Mouse (Mus musculus) ovary, postnatal 14 days (tissue): Measurements from ENCODE around the gene Arl14.

ENCODE experiments used
- DNase-seq: peaks from one replicate; pipeline ENCODE4 v3.0.0; 2022; ENCODE audit warnings: low spot score

Gene Arl14

DNA sequence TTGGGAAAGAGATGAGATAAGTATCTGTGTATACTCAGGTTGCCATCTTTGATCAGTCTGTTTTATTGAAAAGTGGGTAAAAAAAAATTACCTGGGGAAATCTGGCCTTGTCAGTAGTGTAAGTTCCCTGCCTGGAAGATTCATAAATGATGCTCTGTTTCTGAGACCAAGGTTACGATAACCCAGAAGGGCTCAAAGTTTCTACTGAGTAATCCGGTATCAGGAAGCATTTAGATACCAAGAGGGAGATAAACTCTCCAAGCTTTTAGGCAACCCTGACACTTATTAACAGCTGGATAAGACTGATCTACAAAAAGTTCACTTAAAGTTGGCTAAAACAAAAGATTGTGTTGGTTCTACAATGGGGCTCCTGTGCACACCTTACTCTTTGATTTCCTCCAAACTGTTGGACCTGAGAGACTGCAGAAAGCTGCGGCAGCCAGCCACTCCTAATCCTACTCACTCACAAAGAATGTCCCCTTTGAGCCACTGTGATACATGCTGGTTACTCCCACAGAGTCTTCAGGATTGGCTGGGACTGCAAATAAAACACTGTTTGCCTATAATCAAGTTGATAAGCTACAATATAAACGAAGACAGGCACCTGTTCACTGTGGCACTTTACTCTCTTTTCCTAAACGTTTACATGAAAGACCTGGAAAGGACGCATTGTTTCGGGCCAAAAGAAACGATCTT is at the start of gene Arl14:
Arl14 (plus strand) TSS at position 614 of the 696 bp plus-strand sequence.
- no peak for DNase-seq

DNA sequence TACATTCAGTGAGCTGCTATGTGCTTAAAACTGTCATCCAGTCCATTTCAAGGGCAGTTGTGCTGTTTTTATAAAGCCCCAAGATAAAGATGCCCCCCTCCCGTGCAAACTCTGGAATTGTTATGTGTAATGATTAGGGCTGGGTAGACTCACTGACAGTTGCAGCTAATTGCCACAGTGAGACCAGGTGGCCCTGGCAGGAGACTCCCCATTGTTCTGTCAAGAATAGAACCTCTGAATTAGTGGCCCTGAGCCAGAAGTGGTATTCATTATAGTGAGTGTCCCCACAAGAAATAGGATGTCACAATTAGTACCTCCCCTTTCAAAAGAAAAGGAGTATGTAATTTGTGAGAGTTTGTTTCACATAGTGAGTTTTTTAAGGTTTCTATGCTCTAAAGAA is 47.0 kb upstream of the Arl14 start:
- DNase-seq: no peak

DNA sequence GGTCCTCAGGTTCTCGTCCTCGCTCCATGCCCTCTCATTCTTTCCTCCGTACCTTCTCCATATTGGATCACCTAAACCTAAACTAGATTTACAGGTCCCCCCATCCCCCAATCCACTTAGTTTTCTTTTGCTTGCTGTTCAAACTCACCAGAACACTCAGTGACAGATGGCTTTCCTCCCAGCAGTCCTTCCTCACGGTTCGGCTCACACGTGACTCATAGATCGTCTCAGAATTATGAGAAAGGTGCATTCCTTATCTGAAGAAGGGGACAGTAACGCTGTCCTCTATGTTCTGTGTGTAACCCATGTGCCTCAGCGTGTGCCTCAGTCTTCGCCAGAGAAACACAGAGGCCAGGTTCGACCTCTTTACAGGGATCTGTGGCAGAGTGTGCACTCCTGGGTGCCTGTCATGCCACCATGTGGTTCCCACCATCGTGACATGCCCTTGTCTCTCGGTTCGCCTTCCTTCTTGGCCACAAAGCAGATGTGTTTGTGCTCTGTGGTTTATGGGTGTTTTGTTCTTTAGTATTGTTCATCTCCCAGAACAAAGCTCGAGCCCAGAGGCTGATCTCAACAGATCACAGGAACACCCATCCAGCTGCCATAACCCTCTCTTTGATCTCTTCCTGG is 44.9 kb upstream of the Arl14 start:
- DNase-seq: no peak

DNA sequence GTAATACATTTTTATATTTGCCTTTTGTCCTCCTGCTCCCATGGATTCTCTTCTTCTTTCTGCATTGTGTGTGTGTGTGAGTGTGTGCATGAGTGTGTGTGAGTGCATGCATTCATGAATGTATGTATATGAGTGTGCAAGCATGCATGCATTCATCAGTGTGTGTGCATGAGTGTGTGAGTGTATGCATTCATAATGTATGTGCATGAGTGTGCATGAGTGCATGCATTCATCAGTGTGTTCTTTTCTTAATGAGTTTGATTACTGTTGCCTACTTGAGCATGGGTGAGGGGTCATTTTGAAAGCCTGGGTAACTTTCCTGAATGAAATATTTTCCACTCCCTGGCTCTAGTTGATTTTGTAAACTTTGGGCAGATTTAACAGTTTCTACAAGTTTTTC is 44.3 kb upstream of the Arl14 start:
- DNase-seq: no peak

DNA sequence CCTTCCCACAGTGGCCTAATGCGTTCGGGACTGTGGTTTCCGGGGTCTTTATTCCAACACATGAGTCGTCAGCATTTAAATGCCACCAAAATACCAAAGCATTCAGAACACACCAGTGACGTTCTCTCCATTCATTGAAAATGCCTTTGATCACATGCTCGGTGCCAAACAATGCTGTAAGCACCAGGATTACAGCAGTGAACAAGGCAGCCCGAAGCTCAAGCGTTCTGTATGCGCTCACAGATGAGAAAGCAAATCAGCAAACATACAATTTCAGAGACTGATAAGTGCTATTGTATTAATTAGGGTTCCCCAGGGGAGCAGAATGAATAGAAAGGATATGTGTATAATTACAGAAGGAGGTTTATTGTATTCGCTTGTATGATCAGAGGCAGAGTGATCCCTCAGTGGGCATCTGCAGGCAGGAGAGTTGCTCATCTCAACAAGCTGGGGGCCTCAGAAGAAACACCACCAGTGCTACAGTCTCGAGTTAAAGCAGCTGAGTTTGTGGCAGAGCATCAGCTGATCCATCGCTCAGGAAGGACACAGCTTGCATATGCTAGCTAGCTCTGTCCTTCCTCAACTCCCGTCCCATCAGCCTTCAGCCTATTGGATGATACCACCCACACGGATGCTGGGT is 43.7 kb upstream of the Arl14 start:
- no peak for DNase-seq

DNA sequence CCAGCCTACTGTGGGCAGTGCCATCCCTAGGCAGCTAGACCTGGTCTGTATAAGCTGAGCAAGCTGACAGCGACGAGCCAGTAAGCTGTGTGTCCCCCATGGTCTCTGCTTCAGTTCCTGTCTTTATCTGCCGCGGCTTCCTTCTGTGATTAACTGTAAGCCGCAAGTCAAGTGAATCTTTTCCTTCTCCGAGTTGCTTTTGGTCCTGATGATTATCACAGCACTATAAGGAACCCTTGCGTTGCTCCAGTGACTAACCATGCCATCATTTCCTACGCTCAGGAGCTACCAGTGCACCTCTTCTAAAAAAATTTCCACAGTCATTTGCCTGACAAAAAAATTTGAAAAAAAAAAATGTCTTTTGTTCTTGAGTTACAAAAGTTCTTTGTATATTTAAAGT is 40.7 kb upstream of the Arl14 start:
- DNase-seq: no peak

DNA sequence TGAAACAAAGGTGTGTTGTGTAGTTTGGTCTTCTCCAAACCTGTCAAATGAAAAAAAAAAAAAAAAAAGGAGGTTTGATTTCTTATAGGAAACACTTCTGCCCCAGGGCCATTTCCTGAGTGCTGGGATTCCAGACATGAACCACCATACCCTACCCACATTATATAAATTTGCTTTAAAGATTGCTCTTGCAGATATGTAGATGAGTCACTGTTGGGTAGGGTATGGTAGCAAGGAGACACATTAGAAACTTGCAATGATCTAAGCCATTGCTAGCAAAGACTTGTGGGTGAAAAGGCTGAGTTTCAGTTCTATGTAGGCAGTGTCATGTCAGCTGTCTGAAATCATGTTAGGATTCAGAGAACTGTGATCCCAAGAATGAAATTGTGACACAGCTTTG is 40.0 kb upstream of the Arl14 start:
- no peak for DNase-seq

DNA sequence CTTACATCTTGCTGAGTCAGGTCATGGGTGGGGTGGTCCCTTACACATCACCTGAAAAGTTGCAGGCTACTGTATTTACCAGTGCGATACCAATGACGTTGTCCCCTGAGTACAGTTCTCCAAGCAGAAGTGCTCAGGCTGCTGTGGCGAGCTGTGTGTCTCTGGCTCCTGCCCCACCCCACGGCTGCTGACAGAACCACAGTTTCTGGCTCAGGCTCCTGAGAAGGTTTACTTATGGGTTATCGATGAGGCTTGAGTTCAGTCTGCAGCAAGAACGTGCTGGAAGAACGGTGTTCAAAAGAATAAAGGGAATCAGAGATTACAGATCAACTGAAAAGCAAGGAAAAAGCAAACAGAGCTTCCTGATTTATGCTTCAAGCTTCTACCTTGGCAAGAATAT is 37.0 kb upstream of the Arl14 start:
- no peak for DNase-seq

DNA sequence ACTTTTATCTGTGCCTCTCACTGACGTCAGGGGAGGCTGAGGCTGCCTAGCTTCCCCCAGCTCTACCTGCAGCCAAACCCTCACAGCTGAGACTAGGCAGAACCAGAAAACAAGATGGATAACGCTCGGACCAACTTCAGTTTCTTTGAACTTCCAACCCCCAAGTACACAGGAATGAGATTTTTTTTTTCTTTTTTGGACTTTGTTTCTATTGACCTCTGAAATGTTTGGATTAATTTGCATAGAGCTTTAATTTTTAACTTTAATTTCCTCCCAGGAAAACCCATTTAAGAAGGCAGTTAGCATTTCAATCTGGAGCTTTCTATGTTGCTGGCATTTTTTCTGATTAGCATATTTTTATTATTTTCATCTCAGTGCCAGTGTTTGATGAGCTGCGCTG is 36.2 kb upstream of the Arl14 start:
- no peak for DNase-seq

DNA sequence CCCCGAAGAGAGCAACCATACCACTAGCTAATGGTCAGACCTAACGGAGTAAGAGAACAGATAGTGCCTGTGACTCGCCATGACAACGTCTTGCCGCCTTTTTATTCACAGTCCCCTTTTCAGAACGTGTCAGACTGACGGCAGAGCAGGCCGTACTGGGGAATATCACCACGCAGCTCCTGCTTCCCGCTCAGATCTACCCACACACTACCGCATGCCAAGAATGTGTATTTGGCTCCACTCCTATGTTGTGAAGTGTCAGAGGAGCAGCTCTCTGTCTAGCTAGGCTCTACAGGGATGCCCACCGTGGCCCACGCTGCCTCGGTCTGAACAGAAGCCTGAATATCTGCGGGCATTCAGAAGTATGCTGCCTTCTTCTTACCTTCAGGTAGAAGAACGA is 35.6 kb upstream of the Arl14 start:
- DNase-seq: no peak

DNA sequence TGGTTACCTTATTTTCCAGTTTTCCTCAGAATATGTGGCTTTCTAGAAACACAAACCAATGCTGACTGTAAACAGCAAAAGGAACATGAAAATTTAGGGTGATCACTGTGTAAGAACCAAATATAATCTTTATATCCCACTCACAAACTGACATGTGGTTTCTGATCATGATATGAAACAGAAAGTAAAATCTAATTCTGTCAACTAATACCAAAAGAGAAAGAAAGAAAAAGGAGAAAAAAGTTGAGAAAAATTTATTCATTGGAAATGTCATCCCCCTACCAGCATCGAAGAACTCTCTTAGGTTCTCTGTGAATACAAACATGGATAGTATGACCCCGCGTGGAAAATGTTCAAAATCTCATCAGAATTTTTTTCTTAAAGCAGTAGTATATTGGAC is 29.2 kb upstream of the Arl14 start:
- DNase-seq: no peak

DNA sequence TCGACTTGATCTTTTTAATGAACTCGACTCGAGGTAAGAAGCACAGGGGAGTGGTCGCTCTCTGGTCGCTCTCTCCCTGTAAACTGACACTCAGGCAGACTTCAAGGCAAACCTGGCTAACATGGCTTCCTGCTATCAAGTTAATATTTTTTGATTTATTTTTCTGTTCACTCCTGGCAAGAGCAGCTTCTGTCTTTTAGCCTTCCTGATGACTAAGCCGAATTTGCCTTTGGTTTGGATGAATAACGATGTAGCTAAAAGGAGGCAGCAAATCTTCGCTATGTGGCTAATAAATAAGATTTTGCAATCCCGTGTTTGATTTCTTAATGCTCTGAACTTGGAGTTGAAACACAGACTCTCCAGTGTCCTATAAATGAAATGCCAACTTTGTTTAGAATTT is 27.7 kb upstream of the Arl14 start:
- DNase-seq: no peak

DNA sequence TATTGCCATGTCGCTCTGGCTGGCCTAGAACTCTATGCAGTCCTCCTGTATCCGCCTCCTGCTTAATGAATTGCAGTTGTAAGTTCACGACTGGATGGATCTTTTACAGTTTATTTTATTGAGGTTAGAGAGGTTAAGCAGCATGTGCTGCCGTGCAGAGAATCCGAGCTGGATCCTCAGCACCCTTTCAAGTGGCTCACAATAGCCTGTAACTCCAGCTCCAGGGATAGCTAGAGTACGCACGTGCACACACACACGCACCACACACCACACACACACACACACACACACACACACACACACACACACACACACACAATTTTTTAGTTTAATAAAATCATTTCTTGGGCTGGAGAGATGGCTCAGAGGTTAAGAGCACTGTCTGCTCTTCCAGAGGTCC is 27.0 kb upstream of the Arl14 start:
- DNase-seq: no peak

DNA sequence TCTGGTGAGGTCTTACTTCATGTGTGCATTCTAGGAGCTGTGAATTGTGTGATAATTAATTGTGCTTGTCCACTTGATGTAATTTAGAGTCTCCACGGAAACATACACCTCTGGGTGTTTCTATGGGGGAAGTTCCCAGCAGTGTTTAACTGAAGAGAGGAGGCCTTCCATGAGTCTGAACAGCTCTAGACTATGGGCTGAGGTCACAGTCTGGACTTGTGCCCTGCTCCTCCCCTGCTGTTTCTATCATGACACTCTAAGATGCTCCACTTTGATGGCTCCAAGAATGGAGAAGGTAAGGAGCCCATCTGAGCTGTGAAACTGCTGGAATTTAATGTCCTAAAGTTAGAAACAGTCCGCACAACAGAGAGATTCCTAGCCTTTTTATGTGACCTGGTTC is 24.1 kb upstream of the Arl14 start:
- DNase-seq: no peak

DNA sequence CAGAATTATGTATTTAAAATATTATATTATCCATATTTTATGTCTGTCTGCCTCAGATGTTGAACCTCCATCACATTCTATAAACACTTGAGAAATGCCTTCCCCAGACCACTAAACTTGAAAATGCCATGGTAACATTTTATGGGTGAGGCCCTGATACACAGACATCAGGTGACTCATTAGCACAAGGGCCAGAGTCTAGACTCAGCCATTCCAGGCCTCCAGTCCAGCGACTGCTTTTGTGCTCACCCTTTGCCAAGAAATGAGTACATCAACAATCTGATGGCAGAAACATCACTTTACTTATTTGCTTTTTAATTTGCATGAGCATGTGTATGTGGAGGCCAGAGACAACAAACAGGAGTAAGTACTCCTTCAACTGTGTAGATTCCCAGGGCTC is 22.0 kb upstream of the Arl14 start:
- DNase-seq: no peak

DNA sequence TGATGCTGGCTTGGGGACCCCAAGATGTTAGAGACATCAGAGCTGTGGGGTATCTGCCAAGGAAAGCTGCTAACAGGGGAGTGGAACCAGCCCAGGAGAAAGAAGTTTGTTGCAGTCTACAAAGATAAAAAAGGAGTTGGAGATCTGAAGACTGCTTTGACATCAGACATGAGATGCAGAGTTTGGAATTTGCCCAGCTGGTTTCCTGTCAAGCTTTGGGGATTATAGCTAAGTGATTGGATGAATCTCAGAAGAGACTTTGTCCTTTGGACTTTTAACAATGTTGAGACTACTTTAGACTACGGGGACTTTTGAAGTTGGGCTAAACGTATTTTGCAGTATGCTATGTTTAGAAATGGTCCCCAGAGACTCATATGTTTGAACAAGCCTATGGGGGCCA is 21.0 kb upstream of the Arl14 start:
- no peak for DNase-seq

DNA sequence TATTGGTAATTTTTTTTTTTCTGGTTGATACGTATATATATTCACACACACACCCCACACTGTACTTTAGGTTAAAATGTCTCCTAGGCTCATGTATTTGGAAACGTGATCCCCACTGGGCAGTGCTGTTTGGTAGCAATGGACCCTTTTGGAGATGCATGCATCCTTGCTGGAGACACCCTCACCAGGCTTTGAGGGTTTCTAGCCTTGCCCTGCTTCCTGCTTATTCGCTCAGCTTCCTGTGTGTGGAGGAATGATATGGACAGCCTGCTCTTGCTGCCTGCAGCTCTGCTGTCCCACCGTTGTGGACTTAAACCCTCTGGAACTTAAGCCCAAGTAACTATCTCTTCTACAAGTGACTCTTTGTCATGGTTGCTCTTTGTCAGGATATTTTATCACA is 19.3 kb upstream of the Arl14 start:
- DNase-seq: no peak

DNA sequence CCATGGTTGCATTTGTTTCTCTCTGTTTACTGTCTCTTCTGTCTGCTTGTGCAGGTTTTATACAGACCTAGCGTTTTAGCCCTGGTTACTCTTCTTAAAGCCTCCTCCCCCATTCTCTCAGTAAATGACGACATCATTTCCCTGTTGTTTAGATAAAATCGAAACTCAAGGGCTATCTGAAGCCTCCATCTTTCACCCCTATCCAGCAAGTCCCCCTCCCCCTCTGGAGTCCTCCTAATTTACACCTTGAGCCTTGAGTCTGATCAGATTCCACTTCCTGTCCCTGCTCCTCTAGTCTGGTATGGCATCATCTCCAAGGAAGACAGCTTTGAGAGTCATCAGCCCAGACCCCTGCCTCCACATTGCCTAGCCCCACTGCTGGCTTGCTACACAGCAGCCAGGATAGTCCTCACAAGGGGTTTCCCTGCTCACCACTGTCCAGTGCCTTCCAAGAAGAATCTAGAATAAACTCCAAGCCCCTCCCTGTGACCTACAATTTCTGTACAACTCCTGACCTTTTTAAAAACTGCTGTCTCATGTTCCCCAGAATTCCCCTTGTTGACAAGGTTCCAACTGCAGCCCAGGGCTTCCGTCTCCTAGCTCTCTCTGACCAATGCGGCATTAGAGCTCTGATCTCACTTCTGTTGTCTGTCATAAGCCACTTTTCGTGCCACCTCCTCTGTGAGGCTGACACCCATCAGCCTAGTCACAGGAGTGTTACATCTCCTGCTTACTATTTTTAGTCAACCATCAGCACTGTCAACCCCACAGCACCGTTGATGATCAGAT is 16.8 kb upstream of the Arl14 start:
- DNase-seq: no peak

DNA sequence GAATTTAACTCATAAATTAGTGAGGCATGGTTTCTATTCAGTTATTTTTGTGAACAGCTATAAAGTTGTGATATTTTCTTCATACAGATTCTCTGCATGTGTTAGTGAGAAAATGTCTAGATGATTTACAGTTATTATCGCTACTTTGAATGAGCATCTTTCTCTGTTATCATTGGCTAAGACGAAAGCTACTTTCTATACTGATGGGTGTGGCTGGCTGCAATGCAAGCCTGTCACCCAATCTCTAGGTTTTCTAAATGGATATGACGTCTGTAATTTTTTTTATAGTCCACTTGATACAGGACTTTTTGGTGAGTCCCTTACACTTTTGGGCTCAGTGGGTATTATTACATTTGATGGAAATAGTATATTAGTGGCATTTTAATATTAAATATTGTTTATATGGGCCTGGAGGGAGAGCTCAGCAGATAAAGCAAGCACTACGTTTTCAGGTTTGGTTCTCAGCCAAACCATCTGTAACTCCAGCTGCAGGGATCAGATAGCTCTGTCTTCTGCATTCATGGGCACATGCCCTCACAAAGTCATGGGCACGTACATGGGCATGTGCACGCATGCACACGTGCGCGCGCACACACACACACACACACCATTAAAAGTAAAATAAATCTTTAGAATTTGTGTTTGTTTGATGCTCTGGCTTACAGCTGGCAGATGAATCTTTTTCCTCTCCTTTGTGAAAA is 15.9 kb upstream of the Arl14 start:
- DNase-seq: no peak

DNA sequence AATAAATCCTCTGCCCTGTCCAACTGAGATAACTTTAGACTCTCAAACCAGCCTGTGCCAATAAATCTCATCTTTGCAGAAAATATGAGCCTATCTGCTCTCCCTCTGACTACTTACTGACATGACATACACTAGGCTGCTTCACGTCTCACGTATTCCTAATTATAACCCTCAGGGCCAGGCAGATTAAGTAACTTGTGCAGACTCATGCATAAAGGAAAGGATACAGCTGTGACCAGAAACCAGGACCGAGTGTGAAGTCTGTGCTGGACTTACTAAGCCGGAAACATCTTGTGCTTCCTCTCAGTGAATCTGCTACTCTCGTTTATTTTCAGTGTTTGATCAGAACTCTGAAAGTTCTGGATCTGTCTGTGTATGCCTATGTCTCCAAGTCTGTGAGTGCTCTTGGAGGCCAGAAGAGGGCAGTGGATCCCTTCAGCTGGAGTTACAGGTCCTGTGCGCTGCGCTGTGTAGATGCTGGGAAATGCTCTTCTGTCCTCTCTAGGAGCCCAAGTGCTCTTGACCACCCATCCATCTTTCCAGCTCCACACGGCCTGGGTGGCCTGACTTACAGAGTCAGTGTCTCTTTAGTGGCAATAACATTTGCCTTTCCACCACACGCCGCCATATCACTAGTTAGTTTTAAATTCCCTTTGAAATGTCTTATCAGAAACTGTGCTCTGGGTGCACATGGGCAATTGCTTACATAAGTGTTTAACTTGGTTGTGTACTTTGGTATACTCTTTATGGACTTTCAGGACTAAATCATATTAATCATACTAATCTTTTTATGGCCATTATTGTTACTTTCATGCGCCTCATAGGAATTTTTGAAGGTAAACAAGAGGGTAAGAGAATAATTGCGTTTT is 13.5 kb upstream of the Arl14 start:
- no peak for DNase-seq

DNA sequence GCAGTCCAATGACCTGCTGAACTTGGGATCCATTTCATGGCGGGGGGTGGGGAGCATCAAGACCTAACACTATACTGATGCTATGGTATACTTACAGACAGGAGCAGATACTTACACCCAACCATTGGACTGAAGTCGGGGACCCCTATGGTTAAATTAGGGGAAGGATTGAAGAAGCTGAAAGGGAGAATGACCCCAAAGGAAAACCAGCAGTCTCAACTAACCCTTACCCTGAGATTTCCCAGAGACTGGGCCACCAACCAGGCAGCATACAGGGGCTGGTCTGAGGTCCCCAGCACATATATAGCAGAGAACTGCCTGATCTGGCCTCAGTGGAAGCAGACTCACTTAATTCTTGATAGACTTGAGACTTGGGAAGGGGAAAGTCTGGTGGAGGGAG is 10.0 kb upstream of the Arl14 start:
- DNase-seq: no peak
